Mouse (Mus musculus) kidney, adult 8-10 months (tissue): ENCODE results near the gene Gdpd1.
"Not testable (repeated sequence)": the region's sequence is repeated elsewhere in the genome, so short reads cannot be mapped to it uniquely, and the experiment has no call there.

Source experiments
- DNase-seq, 2 experiments: peaks; one replicate each; pipeline ENCODE4 v3.0.0; 2022

Gene Gdpd1

GRCm38 (mm10) chr11:87073866-87074440 is at the start of gene Gdpd1:
Gene Gdpd1 (minus strand): TSS chr11:87074062.
- peak; percentile 56 to 69 for DNase-seq

DNA sequence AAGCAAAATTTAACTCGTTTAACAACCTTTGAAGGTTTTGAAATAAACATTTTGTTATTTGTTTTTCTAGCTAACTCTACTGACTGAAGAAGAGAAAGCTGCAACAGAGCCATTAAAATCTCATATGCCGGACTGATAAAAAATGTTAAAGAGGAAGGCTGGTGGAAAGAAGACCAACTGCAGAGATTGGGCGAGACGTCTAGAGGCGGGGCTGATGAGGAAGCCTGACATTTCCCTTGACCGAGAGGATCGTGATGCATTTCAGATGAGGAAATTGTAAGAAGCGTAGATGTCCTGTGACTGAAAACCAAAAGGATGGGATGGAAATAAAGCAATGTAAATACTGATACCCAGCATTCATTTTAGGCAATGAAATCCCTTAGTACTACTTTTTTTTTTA is 48.0 kb upstream of the Gdpd1 start:
- DNase-seq = no peak

- DNase-seq = no peak
Measured at GRCm38 (mm10) chr11:87110172-87110909, 36.5 kb upstream of the Gdpd1 start.

DNA sequence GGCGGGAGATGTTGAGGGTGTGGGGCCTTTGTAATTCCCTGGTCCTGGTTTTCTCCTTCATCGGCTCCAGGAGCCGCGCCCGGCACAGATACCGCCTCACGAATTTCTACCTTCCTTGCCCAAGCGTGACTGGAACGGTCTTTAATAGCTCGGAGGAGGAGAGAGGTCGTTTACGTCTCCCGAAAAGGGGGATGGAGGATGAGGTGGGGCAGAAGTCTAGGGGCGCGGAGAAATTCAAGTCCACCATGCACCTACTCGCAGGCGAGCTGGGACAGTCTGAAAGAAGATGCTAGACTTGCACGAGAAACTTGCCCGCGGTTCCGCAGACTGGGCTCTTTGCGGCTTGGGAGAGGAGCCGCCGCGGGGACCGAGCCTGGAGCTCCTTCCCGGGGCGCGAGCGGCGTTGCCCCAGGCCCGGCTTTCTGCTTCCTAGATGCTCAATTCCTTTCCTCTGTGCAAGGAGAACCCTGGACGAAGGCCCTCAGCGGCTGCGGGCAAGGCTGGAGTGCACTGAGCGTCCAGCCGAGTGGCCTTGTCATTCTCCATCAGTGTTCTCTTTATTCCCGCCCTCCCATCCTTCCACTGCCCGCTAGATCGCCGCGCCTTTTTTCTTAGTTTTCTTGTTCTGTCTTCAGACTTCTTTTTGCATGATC is 35.8 kb upstream of the Gdpd1 start:
- no peak for DNase-seq

DNA sequence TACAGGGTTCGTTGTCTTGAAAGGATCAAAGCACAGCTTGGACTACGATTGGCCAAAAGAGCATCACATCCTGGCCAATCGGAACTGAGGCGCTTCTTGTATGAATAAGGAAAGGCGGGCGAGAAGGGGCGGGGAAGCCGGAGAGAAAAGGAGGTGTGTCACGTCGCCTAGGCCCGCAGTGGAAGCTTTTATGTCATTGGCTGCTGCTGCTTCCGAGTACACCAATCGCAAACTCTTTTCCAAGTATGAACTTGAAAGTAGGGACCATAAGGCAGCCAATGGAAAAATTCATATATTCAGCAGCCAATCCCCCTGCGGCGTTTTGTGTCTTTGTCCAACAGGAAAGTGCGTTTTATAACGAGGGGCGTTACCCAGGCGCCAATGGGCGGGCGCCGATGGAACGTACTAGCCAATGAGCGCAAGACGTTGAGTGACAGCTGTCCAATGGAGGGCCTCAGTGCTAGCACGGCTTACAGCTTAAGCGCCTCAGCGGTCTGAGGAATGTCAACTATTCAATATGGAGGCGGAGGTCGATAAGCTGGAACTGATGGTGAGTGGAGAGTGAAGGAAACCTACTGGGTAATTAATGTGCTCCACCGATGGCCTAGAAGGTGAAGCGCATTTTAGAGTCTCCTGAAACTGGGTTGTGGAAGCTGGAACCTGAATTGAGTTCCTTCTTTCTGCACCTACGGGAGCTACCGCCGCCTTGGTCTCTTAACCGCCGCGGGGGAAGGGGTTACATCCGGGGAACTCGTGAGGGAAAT is 35.1 kb upstream of the Gdpd1 start, which contains the start of gene Ska2:
Gene Ska2 (plus strand): TSS at position 480 of the 764 bp plus-strand sequence.
- peak; percentile 98 to 100 for DNase-seq

DNA sequence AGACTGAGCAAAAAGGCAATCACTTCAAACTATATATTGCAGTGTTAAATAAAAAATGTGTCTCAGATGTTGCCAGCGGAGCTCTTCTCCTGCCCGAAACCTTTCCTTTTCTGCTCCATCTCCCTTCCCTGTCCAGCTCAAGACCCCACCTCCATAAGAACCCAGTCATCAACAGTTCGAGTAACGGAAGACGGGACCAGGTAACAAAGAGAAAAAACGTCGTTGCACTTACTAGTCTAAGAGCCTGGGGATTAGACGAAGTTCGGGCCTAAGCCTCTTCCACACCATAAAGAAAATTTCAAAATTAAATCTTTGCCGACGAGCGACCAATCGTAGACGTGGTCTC is 34.5 kb upstream of the Gdpd1 start, which contains the start of gene Prr11:
Gene Prr11 (minus strand): TSS at position 300 of the 346 bp plus-strand sequence.
- DNase-seq = no peak

GRCm38 (mm10) chr11:87087142-87087541 is 13.3 kb upstream of the Gdpd1 start:
- DNase-seq = no peak

GRCm38 (mm10) chr11:87086290-87086984 is 12.6 kb upstream of the Gdpd1 start, which contains the start of gene Smg8:
Gene Smg8 (minus strand): TSS chr11:87086774.
- peak; percentile 79 to 83 for DNase-seq

DNA sequence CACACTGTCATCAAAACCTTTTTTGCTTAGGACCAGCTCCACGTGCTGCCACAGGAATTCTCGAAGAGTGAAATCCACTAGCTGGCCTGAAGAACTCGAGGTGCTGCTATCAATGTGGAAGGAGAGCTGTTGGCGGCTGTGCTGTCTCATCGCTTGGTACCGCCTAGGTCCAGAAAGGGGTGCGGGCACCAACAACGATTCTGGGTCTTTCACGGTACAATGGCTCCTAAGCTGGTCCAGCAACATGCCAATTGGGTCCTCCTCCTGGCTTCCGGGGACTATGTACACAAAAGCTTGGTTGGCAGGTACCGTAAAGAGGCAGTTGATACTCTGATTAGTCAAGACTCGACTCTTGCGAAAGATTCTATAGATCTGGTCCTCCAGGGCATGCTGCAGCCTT is 11.6 kb upstream of the Gdpd1 start:
- DNase-seq = no peak

DNA sequence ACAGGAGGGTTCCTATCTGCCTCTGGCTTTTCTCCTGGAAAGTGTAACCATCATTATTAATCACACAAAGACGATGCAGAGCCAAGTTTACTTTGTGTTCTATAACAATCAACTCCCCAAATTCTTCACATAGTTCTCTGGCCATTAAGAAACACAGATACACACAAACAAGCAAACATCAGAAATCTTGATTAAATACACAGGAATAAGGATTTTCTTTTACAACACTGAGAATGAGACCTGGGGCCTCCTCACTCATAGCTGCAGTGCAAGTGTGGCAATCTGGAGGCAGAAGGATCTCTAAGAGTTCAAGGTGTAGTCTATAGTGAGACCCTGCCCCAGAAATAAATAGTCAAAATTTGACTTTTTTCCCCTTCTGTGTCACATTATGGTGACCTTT is 9.8 kb upstream of the Gdpd1 start:
- DNase-seq = no peak

DNA sequence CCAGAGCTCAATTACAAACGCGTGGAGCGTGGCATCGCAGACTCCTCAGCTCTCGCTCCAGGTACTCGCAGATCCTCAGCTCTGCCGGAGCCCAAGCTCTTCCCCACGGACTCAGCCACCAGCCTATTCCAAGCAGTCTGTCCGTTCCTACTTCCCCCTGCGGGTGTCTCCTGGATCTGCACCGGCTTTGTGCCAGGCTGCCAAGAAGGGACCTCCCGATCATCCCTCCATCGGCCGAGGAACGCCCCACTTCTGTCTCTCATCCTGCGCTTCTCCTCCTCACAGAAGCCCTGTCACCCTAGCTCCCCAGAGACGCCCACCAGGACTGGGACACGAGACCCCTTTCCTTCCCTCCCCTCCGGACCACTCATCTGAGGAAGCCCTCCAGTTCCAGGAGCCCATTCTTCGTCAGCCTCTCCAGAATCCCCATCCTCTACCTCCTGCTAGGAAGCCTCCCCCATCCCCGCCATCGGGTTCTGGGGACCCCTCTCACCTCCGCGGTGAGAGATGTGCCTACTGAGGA is 458 bp downstream of the Gdpd1 start:
- DNase-seq = peak; percentile 23 to 53

GRCm38 (mm10) chr11:87062087-87062486 is 11.8 kb downstream of the Gdpd1 start:
- DNase-seq = no peak

- no peak for DNase-seq
Measured at GRCm38 (mm10) chr11:87060410-87060809, 13.5 kb downstream of the Gdpd1 start.

- DNase-seq = no peak
Measured at GRCm38 (mm10) chr11:87056286-87056685, 17.6 kb downstream of the Gdpd1 start.

- not testable (repeated sequence) for DNase-seq
Measured at GRCm38 (mm10) chr11:87048900-87049299, 25.0 kb downstream of the Gdpd1 start.

GRCm38 (mm10) chr11:87046968-87047367 is 26.9 kb downstream of the Gdpd1 start:
- DNase-seq = no peak

DNA sequence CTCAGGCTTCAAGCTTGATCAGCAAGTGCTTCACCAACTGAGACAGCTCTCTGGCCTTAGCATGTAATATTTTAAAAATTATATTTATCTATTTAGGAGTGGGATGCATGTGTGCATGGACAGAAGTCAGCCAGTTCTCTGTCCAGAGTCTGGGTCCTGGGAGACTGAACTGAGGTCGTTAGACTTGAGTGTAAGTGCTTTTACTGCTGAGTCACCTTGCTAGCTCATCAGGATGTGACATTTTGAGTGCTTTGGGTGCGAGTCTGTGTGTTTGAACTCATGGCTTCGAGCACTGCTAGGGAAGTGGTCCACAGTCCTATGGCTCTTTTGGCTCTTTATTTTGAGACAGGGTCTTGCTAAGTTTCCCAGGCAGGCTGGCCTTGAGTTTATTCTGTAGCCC is 30.8 kb downstream of the Gdpd1 start:
- DNase-seq = no peak

- DNase-seq = no peak
Measured at GRCm38 (mm10) chr11:87039307-87039963, 34.4 kb downstream of the Gdpd1 start.

DNA sequence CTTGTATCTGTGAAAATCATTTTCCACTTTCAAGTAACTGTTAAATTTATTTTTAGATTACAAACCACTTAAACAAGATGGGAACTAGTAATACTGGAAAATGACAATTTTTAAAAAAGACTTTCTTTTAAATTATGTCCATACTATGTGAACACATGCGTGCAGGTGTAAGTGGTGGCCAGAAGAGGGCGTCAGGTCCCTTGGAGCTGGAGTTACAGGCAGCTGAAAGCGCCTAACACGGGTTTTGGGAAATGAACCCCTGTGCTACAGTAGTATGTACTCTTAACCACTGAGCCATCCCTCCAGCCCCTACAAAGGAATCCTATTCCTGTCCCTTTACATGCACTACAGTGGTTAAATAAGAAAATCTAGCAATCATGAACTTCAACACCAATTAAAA is 37.7 kb downstream of the Gdpd1 start:
- DNase-seq = no peak

- no peak for DNase-seq
Measured at GRCm38 (mm10) chr11:87028212-87028611, 45.6 kb downstream of the Gdpd1 start.

DNA sequence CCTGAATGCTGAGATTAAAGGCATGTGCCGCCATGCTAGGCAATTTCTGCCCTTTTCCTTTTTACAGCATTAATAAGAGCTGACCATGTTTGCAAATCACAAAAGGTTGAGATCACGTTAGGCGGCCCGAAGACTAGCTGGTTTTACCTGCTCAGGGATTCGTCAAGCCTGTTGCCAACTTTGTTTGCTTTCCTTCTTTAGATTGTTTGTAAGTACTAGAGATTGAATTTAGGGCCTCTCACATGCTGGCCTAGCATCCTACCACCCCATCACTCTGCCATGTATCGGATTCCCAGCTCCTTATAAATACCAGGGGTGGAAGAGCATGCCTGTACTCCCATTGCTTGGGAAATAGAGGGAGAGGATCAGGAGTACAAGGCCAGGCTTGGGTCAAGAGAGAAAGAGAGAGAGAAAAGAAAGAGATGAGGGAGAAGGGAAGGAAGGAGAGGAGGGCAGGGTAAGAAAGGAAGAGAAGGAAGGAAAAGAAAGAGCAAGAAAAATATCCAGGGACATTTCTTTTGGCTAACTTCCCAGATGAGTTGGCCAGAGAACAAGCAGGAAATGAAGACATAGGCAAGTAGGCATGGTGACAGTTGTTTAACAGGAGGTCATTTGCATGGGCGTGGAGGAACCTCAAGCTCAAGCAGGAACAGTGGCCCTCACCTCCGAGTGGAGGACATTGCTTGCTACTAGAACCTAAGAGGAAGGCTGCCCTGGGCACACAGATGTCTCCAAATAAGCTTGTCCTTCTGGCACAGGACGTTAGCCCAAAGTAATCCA is 47.6 kb downstream of the Gdpd1 start:
- DNase-seq = peak in 1 of 2 experiments; percentile 17
